Mouse (Mus musculus): ENCODE results near the gene Gbf1.

DNA sequence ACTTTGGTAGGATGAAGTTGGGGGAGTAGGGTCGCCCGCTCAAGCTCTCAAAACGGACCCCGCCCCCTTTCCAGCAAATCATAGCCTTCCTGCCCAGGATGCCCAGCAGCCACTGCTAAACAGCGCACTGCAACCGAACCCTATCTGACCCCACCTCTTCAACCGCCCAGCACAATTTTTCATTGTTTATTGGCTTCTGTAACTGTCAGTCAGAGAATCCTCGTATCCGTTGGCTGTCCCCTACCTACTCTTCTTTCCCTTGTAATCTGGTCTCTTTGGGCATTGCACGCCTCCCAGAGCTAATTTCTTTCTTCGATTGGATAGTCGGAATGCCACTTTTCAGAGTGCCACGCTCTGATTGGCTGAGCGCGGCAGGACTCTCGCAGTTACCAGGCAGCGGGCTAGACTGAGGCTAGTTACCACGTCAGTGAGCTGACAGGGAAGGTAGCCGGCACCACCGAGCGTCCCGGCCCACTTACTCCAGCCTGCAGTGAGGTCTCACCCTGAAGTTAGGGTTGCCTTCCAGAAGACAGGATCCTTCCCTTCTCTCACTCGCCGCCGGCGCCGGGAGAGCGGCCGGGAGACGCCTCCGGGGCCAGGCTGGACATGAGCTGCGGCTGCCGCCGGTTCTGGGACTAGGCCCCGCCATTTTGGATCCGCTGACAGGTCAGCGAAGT lies at the start of gene Gbf1:
- TF ChIP-seq CTCF (IDR thresholded peaks at IDR 0.05; ENCODE audit: insufficient read depth, low read depth, low read length): no peak
- TF ChIP-seq POLR2A (IDR thresholded peaks at IDR 0.05; ENCODE audit: insufficient read depth, low read depth, low read length): peak; percentile 58
